Mouse (Mus musculus): Measurements from ENCODE around the gene Egfl6.

DNA sequence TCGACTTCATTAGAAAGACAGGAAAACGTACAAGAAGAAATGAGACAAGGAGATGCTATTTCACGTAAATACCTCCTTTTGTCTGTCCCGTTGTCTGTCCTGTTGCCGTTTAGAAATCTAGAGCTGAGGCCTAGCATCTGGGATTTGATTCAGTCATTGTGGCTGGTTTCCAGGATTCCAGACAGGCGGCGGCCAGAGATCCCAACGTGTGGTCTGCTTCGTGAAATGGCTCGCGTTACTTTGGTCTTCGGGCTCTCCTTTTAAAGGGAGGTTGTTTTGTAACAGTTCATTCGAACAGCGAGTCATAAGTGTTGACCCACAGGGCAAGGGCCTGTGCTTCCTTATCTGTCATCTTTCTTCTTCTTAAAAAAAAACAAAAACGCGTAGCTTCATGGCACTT lies 67.2 kb downstream of the Egfl6 start, which contains the start of gene Tceanc:
- TF ChIP-seq CTCF (IDR thresholded peaks at IDR 0.05; ENCODE audit: control insufficient read depth, insufficient read depth, low read length) (no peak), POLR2A (IDR thresholded peaks at IDR 0.05; ENCODE audit: borderline replicate concordance, control insufficient read depth, low read depth, low read length) (no peak)
